Mouse (Mus musculus) cortical plate, adult 2 months (tissue): ENCODE measurements around the gene Zwilch.

Experiments
- CTCF ChIP-seq: fragments of 200-500 bp; IDR thresholded peaks from 2 replicates; pipeline ENCODE4 v1.5.1; 2011; ENCODE audit warnings: mild to moderate bottlenecking, control low read depth, low read length; ENCODE audit not compliant: insufficient read depth; ENCODE audit errors: extremely low read depth
- POLR2A ChIP-seq: fragments of 200-500 bp; IDR thresholded peaks from 2 replicates; pipeline ENCODE4 v1.6.1; 2011; ENCODE audit warnings: mild to moderate bottlenecking, low read length, control low read depth; ENCODE audit not compliant: insufficient read depth; ENCODE audit errors: extremely low read depth

DNA sequence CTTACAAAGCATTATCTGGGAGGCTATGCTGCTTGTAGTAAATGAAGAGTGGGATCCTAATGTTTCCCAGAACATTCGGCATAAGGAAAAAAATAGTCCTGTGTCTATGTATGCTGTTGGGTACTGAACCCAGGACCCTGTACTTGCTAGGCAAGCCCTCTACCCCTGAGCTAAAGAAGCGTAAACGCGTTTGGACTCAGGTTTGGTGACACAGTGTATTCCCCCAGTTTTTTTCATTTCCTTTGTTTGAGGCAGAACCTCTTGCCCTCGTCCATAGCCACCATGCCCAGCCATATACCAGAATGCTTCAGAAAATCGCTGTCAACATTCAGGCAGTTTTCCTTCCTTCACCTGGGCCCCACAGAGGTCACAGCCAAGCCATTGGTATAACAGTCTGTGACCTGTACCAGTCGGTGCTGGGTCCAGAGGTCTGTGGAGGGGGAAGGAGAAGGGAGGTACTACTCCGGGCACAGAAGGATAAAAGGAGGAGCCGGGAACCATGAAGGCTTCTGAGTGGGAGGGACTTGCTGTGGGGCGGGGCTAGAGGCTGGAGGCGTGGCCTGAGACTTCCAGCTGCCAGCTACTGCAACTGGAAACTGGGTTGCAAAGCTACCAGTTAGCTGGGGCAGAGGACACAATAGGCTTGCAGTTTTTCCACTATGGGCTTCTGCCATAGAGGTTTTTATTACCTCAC, 52.2 kb downstream of the Zwilch start:
- TF ChIP-seq CTCF (no peak), POLR2A (no peak)
